17 mouse cellular contexts compared by ENCODE assay signal in the genomic region with DNA sequence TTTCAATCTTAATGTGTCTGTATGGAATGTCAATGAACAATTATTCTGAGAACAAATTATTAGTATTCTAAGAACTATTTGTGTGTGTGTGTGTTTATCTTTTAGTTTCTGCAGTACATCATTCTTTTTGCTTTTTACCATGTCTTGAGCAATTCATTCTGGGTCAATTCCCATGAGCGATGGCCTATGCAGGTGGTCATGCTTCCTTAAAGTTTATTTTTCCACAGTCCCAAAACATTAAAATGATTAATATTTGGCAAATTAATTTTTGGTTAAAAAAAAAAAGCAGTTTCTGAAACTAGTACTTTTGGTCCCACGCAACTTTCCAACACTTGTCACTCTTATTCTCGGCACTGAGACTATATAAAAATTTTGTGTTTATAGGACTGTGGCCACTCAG.
"Had no signal": no experiment of that assay in that cellular context is flagged by ENCODE, and none has a peak within 500 bp of the region (broad histone marks: within the 10 kb centered on the region; RNA-seq: fewer than 3 reads in every experiment).

No protein-coding gene starts in this region.

- H3K9me3 ChIP-seq: kidney, embryonic 15.5 days; limb, embryonic 12.5 days; limb, embryonic 15.5 days; midbrain, embryonic 13.5 days had no signal

- H3K4me2 ChIP-seq: kidney, embryonic 15.5 days; limb, embryonic 12.5 days; limb, embryonic 15.5 days; liver, embryonic 11.5 days; lung, embryonic 14.5 days; midbrain, embryonic 13.5 days had no signal

- H3K36me3 ChIP-seq: kidney, embryonic 15.5 days; limb, embryonic 12.5 days; limb, embryonic 15.5 days; midbrain, embryonic 13.5 days had no signal

- DNase-seq: kidney, postnatal 10 days; kidney, postnatal 36 days; left cerebral cortex, postnatal 4 days; liver, postnatal 0 days; lung, embryonic 14.5 days; thymus, adult 2 months; thymus, postnatal 14 days; thymus, postnatal 4 days had no signal

- H3K27ac ChIP-seq: kidney, embryonic 15.5 days; limb, embryonic 12.5 days; limb, embryonic 15.5 days; liver, embryonic 14.5 days; macrophage; midbrain, embryonic 13.5 days; stomach, postnatal 0 days had no signal

- H3K4me1 ChIP-seq: kidney, embryonic 15.5 days; limb, embryonic 12.5 days; limb, embryonic 15.5 days; midbrain, embryonic 13.5 days had no signal

- ATAC-seq: liver, postnatal 0 days; lung, postnatal 0 days; midbrain, embryonic 13.5 days had no signal

- H3K27me3 ChIP-seq: kidney, embryonic 15.5 days; limb, embryonic 12.5 days; limb, embryonic 15.5 days; midbrain, embryonic 13.5 days had no signal

- H3K9ac ChIP-seq: kidney, embryonic 15.5 days; limb, embryonic 12.5 days; limb, embryonic 15.5 days; liver, embryonic 14.5 days; liver, postnatal 0 days; lung, embryonic 14.5 days; midbrain, embryonic 13.5 days had no signal

- H3K4me3 ChIP-seq: kidney, embryonic 15.5 days; limb, embryonic 12.5 days; limb, embryonic 15.5 days; midbrain, embryonic 13.5 days had no signal
